Mouse (Mus musculus) stomach, embryonic 15.5 days (tissue): Measurements from ENCODE around the gene Rgs14. TPM values are rescaled to one million over a fixed set of nuclear protein-coding genes. Genes with fewer than 3 reads are reported as not detected.

ENCODE experiments used
- ATAC-seq: fragments of 200-750 bp; cut with Nextera tagmentation; 2 replicates; pipeline ENCODE4 v1.8.0; 2017; ENCODE audit warnings: low read depth, moderate number of reproducible peaks, moderate TSS enrichment; ENCODE audit not compliant: insufficient read depth, low FRiP score
- H3K27ac ChIP-seq: fragments of 300-500 bp; sonication (generic); 2 replicates; pipeline ENCODE4 v1.5.1; 2015; ENCODE audit warnings: mild to moderate bottlenecking, inconsistent platforms
- H3K27me3 ChIP-seq: fragments of 300-500 bp; sonication (generic); replicated peaks from 2 replicates; pipeline ENCODE4 v1.6.1; 2015; ENCODE audit warnings: inconsistent platforms
- H3K36me3 ChIP-seq: fragments of 300-500 bp; sonication (generic); 2 replicates; pipeline ENCODE4 v1.6.1; 2015; ENCODE audit warnings: inconsistent platforms
- H3K4me1 ChIP-seq: fragments of 300-500 bp; sonication (generic); 2 replicates; pipeline ENCODE4 v1.6.1; 2015; ENCODE audit warnings: inconsistent platforms
- H3K4me2 ChIP-seq: fragments of 300-500 bp; sonication (generic); 2 replicates; pipeline ENCODE4 v1.6.1; 2015; ENCODE audit warnings: mild to moderate bottlenecking, inconsistent platforms
- H3K4me3 ChIP-seq: fragments of 300-500 bp; sonication (generic); replicated peaks from 2 replicates; pipeline ENCODE4 v1.5.1; 2015; ENCODE audit warnings: inconsistent platforms
- H3K9ac ChIP-seq: fragments of 300-500 bp; sonication (generic); 2 replicates; pipeline ENCODE4 v1.6.1; 2015; ENCODE audit warnings: inconsistent platforms
- H3K9me3 ChIP-seq: fragments of 300-500 bp; sonication (generic); 2 replicates; pipeline ENCODE4 v1.6.1; 2016; ENCODE audit warnings: inconsistent platforms
- WGBS: fragments of 180-500 bp; shearing (Covaris S2); methylation state at CpG from one replicate; pipeline ENCODE4 v1.1.7; 2015; 5-methylcytosine and 5-hydroxymethylcytosine counted together
- polyA plus RNA-seq: library from polyadenylated mRNA; unstranded; fragments of >200 nt; fragmentation: Nextera tagmentation; extraction: Ambion mirVana; gene quantifications from 2 replicates; pipeline ENCODE4 v1.2.1, GENCODE M21; 2015

The Rgs14 gene
- polyA plus RNA-seq, 1 experiment from 2014 or later = 1.5 TPM

DNA sequence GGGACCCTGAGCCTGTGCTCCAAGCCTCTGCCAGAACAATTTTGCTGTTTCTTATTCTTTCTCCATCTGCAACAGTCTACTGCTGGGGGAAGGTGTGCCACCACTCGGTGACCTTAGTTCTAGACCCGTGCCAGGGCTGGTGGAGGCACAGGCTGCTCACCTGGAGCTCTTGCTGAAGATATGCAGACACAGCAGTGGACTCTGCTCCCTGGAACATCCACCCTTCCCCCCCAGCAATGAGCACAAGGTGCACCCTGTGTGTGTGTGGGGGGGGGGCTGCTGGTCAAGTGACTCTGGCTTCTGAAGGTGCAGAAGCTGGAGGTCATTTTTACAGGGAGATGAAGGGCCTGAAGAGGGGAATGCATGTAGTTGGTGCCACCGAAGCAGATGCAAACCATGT is 21.1 kb downstream of the Rgs14 start:
- Histone ChIP-seq H3K9ac (no peak overlapping the region), H3K4me1 (no peaks in the 10 kb centered on the region), H3K36me3 (no peaks in the 10 kb centered on the region), H3K4me2 (no peak overlapping the region), H3K4me3 (no peak overlapping the region), H3K27me3 (no peaks in the 10 kb centered on the region), H3K27ac (no peak overlapping the region), H3K9me3 (no peaks in the 10 kb centered on the region)
- no peak for ATAC-seq
- WGBS = 78% methylated on average over 3 of the region's 3 CpGs

DNA sequence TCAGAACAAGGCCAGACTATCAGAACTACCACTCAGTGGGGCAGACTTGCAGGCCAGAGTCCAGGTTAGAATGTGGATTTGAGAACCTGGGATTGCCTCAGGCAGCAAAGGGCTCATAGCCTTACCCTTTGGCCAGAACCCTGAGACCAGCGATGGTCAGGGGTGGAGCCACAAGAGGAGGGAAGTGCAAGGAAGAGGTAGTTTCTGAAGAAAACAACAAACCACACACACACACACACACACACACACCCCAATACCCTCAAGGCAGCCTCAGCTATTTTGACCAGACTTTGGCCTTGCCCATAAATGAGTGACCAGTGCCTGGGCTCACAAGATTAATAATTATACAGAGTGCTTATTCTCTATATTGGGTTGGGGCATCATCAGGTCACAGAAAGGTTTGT is 22.1 kb downstream of the Rgs14 start:
- ATAC-seq = no peak
- WGBS = 73% methylated on average over 1 of the region's 1 CpGs
- H3K9ac ChIP-seq = no peak overlapping the region
- no peaks in the 10 kb centered on the region for H3K9me3 ChIP-seq
- no peaks in the 10 kb centered on the region for H3K36me3 ChIP-seq
- no peak overlapping the region for H3K27ac ChIP-seq
- no peak overlapping the region for H3K4me2 ChIP-seq
- H3K4me1 ChIP-seq = no peaks in the 10 kb centered on the region
- no peak overlapping the region for H3K4me3 ChIP-seq
- no peaks in the 10 kb centered on the region for H3K27me3 ChIP-seq

DNA sequence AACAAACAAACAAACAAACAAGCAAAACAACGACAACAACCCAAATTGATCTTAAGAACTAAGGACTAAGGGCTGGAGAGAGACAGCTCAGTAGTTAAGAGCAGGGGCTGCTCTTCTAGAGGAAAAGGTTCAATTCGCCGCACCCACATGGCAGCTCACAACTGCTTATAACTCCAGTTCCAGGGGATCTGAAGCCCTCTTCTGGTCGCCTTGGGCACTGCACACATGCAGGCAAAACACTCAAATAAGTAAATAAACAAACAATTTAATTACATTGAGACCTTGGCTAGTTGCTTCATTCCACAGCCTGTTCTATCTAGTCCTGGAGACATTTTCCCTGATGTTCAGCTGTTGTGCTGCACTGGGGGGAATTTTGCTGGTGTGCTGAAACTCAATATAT is 23.4 kb downstream of the Rgs14 start:
- Histone ChIP-seq H3K4me2 (no peak overlapping the region), H3K9ac (no peak overlapping the region), H3K27ac (no peak overlapping the region), H3K4me3 (no peak overlapping the region), H3K4me1 (no peaks in the 10 kb centered on the region), H3K27me3 (no peaks in the 10 kb centered on the region), H3K9me3 (no peaks in the 10 kb centered on the region), H3K36me3 (no peaks in the 10 kb centered on the region)
- WGBS = 71% methylated on average over 4 of the region's 4 CpGs
- ATAC-seq = no peak

DNA sequence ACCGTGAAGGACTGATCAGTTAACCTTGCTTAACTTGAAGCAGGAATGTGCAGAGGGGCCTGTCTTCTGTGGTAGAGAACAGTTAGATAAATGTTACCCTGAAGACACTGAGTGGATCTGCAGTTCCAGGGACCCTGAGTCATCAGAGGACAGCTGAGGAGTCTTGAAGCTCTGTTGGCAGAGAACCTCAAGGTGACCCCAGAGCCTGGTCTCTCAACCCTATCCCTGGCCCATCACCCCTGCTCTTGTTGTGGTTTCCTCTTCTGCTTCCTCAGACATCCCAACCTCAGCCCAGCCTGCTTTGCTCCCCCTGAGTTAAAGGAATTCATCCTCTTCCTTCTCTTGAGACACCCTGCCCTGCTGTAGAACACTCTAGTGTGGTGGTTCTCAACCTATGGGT is 28.6 kb downstream of the Rgs14 start, which contains the start of gene Slc34a1:
Slc34a1 (plus strand) TSS at position 100 of the 400 bp plus-strand sequence.
- Histone ChIP-seq H3K4me3 (no peak within 1 kb of the TSS), H3K27ac (no peak within 1 kb of the TSS), H3K9ac (no peak within 1 kb of the TSS), H3K4me2 (no peak within 1 kb of the TSS), H3K9me3 (no peaks in the 10 kb centered on the region), H3K4me1 (no peaks in the 10 kb centered on the region), H3K27me3 (no peaks in the 10 kb centered on the region), H3K36me3 (no peaks in the 10 kb centered on the region)
- no peak for ATAC-seq
- 66% methylated on average over 1 of the region's 1 CpGs for WGBS

DNA sequence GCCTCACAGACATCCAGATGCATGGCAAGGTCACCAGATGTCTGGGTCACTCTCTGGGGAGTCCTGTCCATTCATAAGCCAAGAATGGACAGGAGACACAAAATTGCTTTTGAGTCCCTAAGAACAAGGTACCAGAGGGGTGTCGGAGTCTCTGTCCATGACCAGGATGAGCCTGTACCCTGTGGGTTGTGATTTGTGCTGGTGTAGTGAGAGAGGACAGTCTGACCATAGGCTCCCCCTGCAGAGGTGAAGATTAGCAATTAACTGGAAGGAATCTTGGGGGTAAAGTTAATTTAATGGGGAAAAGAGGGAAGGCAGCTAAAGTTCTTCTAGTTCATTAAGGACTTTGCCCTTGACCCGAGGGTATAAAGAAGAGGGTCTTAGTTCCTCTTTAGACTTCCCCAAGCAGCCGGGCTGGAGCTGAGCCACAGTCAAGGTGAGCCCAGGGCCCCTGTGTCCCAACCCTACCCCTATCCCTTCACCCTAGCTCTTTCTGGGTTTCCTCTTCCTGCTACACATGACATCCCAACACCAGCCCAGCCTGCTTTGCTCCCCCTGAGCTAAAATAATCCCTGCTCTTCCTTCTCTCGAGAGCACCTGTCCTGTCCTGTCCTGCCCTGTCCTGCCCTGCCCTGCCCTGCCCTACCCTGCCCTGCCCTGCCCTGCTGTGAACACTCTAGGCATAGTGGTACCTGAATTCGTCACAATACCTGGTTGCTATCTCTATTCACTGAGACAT is 29.9 kb downstream of the Rgs14 start:
- no peak overlapping the region for H3K4me2 ChIP-seq
- no peaks in the 10 kb centered on the region for H3K36me3 ChIP-seq
- 59% methylated on average over 5 of the region's 5 CpGs for WGBS
- no peak overlapping the region for H3K4me3 ChIP-seq
- peak overlapping the region; percentile 57; the same call in 1 of the 2 replicates for H3K27ac ChIP-seq
- no peak overlapping the region for H3K9ac ChIP-seq
- ATAC-seq = peak; percentile 25; the same call in 1 of the 2 replicates
- H3K9me3 ChIP-seq = no peaks in the 10 kb centered on the region
- 0 out of 2 replicates have a peak, but pooled peaks cover 3% of the 10 kb centered on the region for H3K27me3 ChIP-seq
- no peaks in the 10 kb centered on the region for H3K4me1 ChIP-seq

DNA sequence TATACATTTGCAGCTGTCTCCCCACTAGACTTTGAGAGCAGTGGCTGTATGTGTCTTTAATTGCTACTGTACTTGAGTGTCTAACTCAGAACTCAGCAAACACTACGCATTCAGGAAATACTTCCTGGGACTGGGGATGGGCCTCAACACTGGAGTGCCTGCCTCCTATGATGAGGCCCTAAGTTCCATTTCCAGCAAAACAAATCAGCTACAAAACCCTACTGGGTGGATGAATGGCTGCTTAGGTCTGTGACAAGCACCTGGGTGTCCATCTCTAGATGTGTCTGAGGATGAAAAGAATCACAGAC is 30.5 kb downstream of the Rgs14 start:
- H3K9me3 ChIP-seq = no peaks in the 10 kb centered on the region
- H3K9ac ChIP-seq = no peak overlapping the region
- no peaks in the 10 kb centered on the region for H3K4me1 ChIP-seq
- peak overlapping the region; percentile 46; the same call in 1 of the 2 replicates for H3K27ac ChIP-seq
- H3K4me3 ChIP-seq = no peak overlapping the region
- 0 out of 2 replicates have a peak, but pooled peaks cover 3% of the 10 kb centered on the region for H3K27me3 ChIP-seq
- no peak overlapping the region for H3K4me2 ChIP-seq
- ATAC-seq = no peak
- no peaks in the 10 kb centered on the region for H3K36me3 ChIP-seq
- WGBS = 76% methylated on average over 1 of the region's 1 CpGs

DNA sequence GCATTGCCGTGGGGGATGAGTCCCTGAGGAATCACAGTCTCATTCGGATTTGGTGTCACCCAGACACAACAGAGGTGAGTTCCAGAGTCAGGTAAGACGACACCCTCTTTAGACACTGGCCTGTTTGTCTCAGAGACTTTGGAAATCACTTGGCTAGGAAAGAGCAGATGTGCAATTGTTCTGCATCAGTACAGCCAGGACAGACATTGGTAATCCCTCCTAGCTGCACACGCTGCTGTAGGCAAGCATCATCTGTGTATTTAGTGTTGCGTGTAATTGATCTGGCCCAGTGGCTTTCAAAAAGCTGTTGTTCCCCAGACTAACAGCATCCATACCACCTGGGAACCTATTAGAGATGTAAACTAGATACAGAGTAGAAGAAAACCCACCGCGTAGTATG is 33.7 kb downstream of the Rgs14 start:
- 0 out of 2 replicates have a peak, but pooled peaks cover 3% of the 10 kb centered on the region for H3K27me3 ChIP-seq
- H3K4me2 ChIP-seq = no peak overlapping the region
- H3K4me3 ChIP-seq = no peak overlapping the region
- H3K4me1 ChIP-seq = 0 out of 2 replicates have a peak, but pooled peaks cover 4% of the 10 kb centered on the region
- no peaks in the 10 kb centered on the region for H3K9me3 ChIP-seq
- WGBS = 73% methylated on average over 7 of the region's 7 CpGs
- ATAC-seq = no peak
- H3K9ac ChIP-seq = no peak overlapping the region
- no peak overlapping the region for H3K27ac ChIP-seq
- no peaks in the 10 kb centered on the region for H3K36me3 ChIP-seq

DNA sequence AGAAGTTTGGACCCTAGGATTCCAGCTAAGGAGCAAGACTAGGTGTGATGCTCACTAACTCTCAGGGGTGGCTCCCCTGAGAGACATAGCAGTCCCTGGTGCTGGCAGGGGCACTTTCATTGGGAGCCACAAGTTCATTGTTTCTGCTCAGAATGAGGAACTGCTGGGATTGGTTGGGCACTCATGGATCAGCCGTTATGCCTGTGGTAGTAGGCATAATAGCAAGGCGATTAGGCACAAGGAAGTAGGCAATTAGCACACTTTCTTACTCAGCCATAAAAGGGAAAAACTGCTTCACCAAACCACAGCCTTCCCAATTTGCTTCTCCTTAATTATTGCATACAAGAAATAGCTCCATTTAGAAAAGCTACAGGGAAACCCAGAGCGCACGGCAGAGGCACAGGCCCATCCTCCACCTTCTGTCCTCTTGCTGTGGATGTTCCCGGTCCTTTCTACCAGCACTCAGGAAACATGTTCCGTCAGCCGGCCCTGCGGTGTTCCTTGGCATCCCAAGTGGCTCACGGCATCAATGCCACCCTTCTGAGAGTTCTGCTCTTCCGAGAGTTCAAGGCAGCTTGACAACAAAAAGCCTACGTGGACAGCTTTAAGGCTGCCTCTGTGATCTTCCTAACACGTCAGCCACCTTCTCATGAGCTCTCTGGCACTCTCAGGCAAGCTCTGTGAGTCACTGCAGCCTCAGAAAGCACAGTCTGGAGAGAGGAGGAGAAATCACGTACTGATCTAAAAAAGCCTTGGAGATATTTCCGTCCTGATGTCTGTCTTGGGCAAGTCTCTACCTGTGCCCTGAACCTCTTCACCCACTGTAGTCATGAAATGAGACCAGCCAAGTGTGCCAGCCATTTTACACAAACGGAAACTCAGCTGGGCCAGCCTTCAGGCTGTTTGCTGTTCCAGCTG is 34.7 kb downstream of the Rgs14 start:
- Histone ChIP-seq H3K9me3 (no peaks in the 10 kb centered on the region), H3K27me3 (peaks cover 3% of the 10 kb centered on the region; the same call in 1 of the 2 replicates)
- 72% methylated on average over 15 of the region's 15 CpGs for WGBS

DNA sequence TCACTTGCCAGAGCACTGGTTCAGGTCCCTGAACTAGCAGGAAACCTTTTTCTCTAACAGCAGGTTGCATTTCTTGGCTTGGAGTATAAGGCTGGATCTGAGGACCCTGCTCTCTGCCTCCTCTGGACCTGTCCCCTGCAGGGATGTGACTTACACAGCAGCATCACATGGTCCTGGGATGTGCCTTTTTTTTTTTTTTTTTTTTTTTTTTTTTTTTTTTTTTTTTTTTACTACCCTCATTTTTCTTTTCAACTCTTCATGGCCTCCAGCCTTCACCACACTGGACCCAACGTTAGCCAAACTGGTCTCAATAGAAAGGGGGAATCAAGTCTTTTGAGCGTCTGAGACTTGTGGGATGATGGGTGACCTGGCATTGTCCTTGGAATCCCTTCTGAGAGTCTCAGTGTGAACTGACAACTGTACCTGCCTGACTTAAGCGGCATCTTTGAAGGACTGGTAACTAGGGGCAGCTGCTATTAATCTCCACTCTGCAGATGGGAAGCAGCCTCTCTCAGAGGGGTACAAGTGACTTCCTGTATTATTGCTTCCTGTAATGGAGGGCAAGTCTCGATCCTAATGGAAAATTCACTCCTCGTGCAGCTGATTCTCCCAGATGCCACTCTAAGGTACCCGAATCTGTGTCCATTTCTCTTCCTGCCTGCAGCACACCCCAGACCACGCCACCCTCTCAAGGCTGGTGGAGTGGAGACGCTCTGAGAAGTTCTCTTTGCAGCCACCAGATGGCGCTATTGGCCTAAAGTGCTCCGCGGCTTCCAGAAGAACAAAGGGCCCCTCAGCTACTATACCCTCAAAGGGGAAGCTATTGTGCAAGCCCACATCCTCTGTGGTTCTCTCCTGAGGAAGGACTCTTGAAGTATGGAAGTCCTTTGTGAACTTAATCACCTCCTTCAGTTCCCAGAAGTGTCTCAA is 35.6 kb downstream of the Rgs14 start:
- Histone ChIP-seq H3K4me1 (0 out of 2 replicates have a peak, but pooled peaks cover 4% of the 10 kb centered on the region), H3K36me3 (no peaks in the 10 kb centered on the region), H3K9ac (no peak overlapping the region), H3K9me3 (no peaks in the 10 kb centered on the region), H3K27ac (no peak overlapping the region; the same call in 1 of the 2 replicates), H3K4me2 (peak overlapping the region; percentile 34), H3K27me3 (peaks cover 3% of the 10 kb centered on the region; the same call in 1 of the 2 replicates), H3K4me3 (no peak overlapping the region)
- peak; percentile 45; the same call in 1 of the 2 replicates for ATAC-seq
- 12% methylated on average over 11 of the region's 11 CpGs for WGBS

More for the DNA sequence above, 34.7 kb downstream of the Rgs14 start:
- Histone ChIP-seq H3K27ac (peak overlapping the region; percentile 83), H3K9ac (no peak overlapping the region), H3K4me1 (0 out of 2 replicates have a peak, but pooled peaks cover 4% of the 10 kb centered on the region), H3K4me2 (no peak overlapping the region), H3K4me3 (no peak overlapping the region), H3K36me3 (no peaks in the 10 kb centered on the region)
- no peak for ATAC-seq

DNA sequence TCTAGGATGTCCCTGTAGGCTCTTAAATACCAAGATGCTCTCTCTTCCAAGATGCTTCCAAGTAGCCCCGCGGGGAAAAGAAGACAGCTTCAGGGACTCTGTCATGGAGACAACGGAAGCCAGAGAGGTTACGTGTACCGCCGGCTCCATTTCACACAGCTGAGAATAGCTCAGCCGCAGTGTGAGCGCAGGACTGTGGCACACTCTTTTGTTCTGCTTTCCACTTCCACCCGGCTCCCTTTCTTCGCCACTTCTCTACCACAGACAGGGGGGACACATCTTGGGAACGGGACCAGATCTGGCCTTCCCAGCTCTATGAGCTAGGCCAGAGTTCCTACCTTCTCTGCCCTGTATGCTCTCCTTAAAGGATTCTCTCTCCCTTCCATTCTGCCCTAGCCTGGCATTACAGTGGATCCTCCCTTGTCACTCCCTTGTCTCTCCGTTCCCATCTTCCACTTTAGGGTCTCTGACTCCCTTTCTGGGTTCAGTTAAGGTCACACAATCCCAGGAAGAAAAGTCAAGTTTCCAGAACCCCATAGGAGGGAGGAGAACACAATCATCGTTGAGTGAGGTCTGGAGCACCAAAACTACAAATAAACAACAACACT is 36.4 kb downstream of the Rgs14 start:
- Histone ChIP-seq H3K36me3 (no peaks in the 10 kb centered on the region), H3K27me3 (peaks cover 3% of the 10 kb centered on the region; the same call in 1 of the 2 replicates), H3K4me1 (0 out of 2 replicates have a peak, but pooled peaks cover 4% of the 10 kb centered on the region), H3K4me3 (no peak overlapping the region), H3K9me3 (no peaks in the 10 kb centered on the region), H3K9ac (no peak overlapping the region), H3K27ac (no peak overlapping the region), H3K4me2 (peak overlapping the region; percentile 34; the same call in 1 of the 2 replicates)
- no peak for ATAC-seq
- WGBS = 72% methylated on average over 13 of the region's 13 CpGs

DNA sequence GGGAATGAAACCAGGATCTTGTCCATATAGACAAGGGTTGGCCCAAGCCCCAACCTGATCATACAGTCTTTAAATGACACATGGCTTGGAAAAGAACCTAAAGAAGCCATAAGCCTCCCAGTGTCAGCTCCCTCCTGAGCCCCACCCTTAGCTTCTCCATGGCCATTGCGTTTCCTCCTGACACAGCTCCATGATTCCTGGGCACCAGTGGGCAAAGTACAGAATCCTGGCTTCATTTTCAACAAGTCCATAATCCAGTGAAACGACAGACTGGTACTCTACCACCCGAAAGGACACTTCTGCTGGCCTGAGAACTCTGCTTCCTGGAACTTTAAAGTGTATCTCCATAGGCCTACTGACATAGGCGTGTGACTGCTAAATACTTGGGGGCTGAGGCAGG is 37.8 kb downstream of the Rgs14 start:
- Histone ChIP-seq H3K27ac (no peak overlapping the region), H3K4me1 (0 out of 2 replicates have a peak, but pooled peaks cover 4% of the 10 kb centered on the region), H3K9ac (no peak overlapping the region), H3K36me3 (no peaks in the 10 kb centered on the region), H3K4me2 (no peak overlapping the region), H3K27me3 (peaks cover 3% of the 10 kb centered on the region; the same call in 1 of the 2 replicates), H3K4me3 (no peak overlapping the region), H3K9me3 (no peaks in the 10 kb centered on the region)
- ATAC-seq = no peak
- WGBS = 81% methylated on average over 4 of the region's 4 CpGs
